Mouse (Mus musculus) spleen, adult 2 months (tissue): ENCODE measurements around the gene Lrrc59. TPM values are rescaled to one million over a fixed set of nuclear protein-coding genes. Genes with fewer than 3 reads are reported as not detected.
A peak's percentile ranks its signal among the peaks of the same experiment; 100 is the strongest.

ENCODE experiments used
- DNase-seq, 2 experiments: peaks; one replicate each; pipeline versions ENCODE4 v3.0.0 to v3.0.0-alpha.2; 2012 to 2021; ENCODE audit warnings: low spot score in 2 of 2, low read depth in 1 of 2
- H3K27ac ChIP-seq: fragments of 200-500 bp; 2 replicates; pipeline ENCODE4 v1.5.1; 2012; ENCODE audit warnings: low read length, inconsistent platforms; ENCODE audit not compliant: insufficient read depth
- H3K27me3 ChIP-seq: fragments of 200-500 bp; 2 replicates; pipeline ENCODE4 v1.6.1; 2012; ENCODE audit warnings: mild to moderate bottlenecking, moderate library complexity, low read length, inconsistent platforms; ENCODE audit not compliant: control insufficient read depth, insufficient read depth
- H3K36me3 ChIP-seq: fragments of 200-500 bp; 2 replicates; pipeline ENCODE4 v1.6.1; 2012; ENCODE audit warnings: mild to moderate bottlenecking, low read length, inconsistent platforms; ENCODE audit not compliant: control insufficient read depth, insufficient read depth
- H3K4me1 ChIP-seq: fragments of 200-500 bp; 2 replicates; pipeline ENCODE4 v1.6.1; 2011; ENCODE audit warnings: inconsistent platforms; ENCODE audit not compliant: control insufficient read depth, insufficient read depth, insufficient read length
- H3K4me3 ChIP-seq: fragments of 200-500 bp; 2 replicates; pipeline ENCODE4 v1.5.1; 2011; ENCODE audit warnings: mild to moderate bottlenecking, inconsistent platforms; ENCODE audit not compliant: insufficient read depth, insufficient read length; ENCODE audit errors: extremely low read depth
- CTCF ChIP-seq: fragments of 200-500 bp; IDR thresholded peaks from 2 replicates; pipeline ENCODE4 v1.5.1; 2011; ENCODE audit warnings: mild to moderate bottlenecking, inconsistent platforms; ENCODE audit not compliant: insufficient read depth, insufficient read length, insufficient replicate concordance; ENCODE audit errors: extremely low read depth
- POLR2A ChIP-seq: fragments of 200-500 bp; IDR thresholded peaks from 2 replicates; pipeline ENCODE4 v1.6.1; 2011; ENCODE audit warnings: low read depth, low read length, inconsistent platforms
- WGBS: fragments of 180-500 bp; shearing (Covaris S2); methylation state at CpG from one replicate; pipeline ENCODE4 v1.1.7; 2018; 5-methylcytosine and 5-hydroxymethylcytosine counted together
- polyA plus RNA-seq: library from polyadenylated mRNA; depleted of rRNA; stranded (reverse); fragments of >200 nt; gene quantifications from 2 replicates; pipeline ENCODE4 v1.2.3, GENCODE M21; 2012; rRNA removed

Gene Lrrc59
- polyA plus RNA-seq = 29.3 and 31.4 TPM in 2 replicates

DNA sequence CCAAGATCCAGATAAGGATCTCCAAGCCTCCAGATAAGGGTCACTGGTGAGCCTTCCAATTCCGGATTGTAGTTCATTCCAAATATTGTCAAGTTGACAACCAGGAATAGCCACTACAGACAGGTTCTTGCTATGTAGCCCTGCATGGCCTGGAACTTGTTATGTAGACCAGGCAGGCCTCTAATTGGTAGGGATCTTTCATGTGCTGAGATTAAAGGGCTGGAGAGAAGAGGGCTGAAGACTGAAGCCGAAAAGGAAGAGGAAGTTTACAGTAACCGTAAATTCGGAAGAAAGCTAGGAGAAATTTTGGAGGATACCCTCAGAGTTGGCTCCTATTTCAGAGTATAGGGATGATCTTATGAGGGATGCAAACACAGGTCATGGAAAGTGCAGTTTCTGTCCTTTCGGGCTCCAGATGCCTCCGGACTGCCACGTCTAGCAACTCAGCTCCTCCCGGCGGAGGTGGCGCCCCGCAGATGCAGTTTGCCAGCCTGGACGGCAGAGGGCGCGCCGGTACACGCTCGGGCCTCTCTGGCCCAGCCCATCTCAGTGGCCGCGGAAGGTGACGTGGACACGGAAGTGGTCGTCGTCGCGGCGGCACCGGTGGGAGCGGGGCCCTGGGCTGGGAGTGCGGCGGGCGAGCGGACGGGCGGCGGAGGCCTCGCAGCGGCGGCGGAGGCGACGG lies at the start of gene Lrrc59:
Lrrc59 (plus strand) TSS at position 569 of the 685 bp plus-strand sequence.
- Histone ChIP-seq H3K36me3 (peaks cover 14% of the 10 kb centered on the region), H3K27me3 (no peaks in the 10 kb centered on the region), H3K4me3 (peak within 1 kb of the TSS; percentile 74), H3K4me1 (peaks cover 6% of the 10 kb centered on the region; the same call in 1 of the 2 replicates), H3K27ac (peak within 1 kb of the TSS; percentile 49)
- WGBS = 4% methylated on average over 26 of the region's 41 CpGs
- peak; percentile 78 to 93 for DNase-seq
- peak; percentile 98 for TF ChIP-seq CTCF
- TF ChIP-seq POLR2A = peak; percentile 70

GRCm38 (mm10) chr11:94580111-94580740 lies 49.3 kb upstream of the Lrrc59 start:
- TF ChIP-seq CTCF = no peak
- no peak for TF ChIP-seq POLR2A
- Histone ChIP-seq H3K27me3 (no peaks in the 10 kb centered on the region), H3K27ac (no peak overlapping the region), H3K4me3 (no peak overlapping the region), H3K4me1 (no peaks in the 10 kb centered on the region), H3K36me3 (peaks cover 10% of the 10 kb centered on the region)
- 88% methylated on average over 5 of the region's 5 CpGs for WGBS
- no peak for DNase-seq

- Histone ChIP-seq H3K4me3 (no peak overlapping the region), H3K4me1 (peaks cover 9% of the 10 kb centered on the region; the same call in 1 of the 2 replicates), H3K27ac (no peak overlapping the region), H3K36me3 (peaks cover 5% of the 10 kb centered on the region), H3K27me3 (no peaks in the 10 kb centered on the region)
- WGBS = 95% methylated on average over 9 of the region's 9 CpGs
- TF ChIP-seq CTCF (no peak), POLR2A (no peak)
- no peak for DNase-seq
Observed at GRCm38 (mm10) chr11:94585091-94585490, 44.5 kb upstream of the Lrrc59 start.

DNA sequence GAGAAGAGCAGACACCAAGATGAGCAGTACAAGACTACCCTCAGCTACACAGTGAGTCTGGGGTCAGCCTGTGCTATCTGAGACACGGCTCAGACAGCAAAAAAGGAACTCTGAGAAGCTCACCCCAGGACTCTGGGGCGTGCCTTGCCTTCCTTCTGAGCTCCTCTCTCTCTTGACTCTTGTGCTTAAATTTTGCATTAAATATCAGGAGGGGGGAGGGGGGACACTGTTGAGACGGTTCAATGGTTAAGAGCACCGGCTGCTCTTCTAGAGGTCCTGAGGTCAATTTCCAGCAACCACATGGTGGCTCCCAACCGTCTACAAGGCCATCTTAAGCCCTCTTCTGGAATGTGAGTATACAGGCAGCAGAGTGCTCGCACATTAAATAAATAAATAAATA lies 42.1 kb upstream of the Lrrc59 start:
- Histone ChIP-seq H3K36me3 (peaks cover 4% of the 10 kb centered on the region; the same call in 1 of the 2 replicates), H3K27me3 (no peaks in the 10 kb centered on the region), H3K4me1 (peaks cover 16% of the 10 kb centered on the region; the same call in 1 of the 2 replicates), H3K27ac (no peak overlapping the region), H3K4me3 (no peak overlapping the region)
- DNase-seq = no peak
- 62% methylated on average over 6 of the region's 6 CpGs for WGBS
- TF ChIP-seq CTCF (no peak), POLR2A (no peak)

DNA sequence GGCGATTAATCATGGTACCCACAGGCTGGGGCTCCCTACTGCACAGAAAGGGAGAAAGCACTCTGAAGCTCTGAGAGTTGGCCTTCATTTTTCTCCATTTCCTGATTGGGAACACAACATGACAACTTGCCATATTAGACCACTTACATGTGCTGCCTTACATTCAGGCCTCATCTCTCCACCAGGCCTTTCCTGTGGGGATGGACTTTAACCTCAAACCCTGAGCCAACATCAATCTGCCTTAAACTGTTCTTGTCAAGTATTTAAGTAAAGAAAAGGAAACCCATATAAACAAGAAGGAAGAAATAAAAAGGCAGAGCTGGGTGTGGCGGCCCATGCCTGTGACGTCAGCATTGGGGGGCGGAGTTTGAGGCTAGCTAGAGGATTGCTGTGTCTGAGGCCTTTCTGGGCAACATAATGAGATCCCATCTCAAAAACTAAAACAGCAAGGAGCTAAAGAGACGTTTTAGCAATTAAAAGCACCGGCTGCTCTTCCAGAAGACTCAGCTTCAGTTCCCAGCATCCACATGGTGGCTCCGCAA lies 33.2 kb upstream of the Lrrc59 start:
- no peaks in the 10 kb centered on the region for H3K27me3 ChIP-seq
- no peak overlapping the region for H3K27ac ChIP-seq
- peak in 1 of 2 experiments; percentile 55 for DNase-seq
- TF ChIP-seq POLR2A = no peak
- TF ChIP-seq CTCF = no peak
- H3K4me1 ChIP-seq = peaks cover 12% of the 10 kb centered on the region; the same call in 1 of the 2 replicates
- no peaks in the 10 kb centered on the region for H3K36me3 ChIP-seq
- 57% methylated on average over 7 of the region's 7 CpGs for WGBS
- H3K4me3 ChIP-seq = no peak overlapping the region

DNA sequence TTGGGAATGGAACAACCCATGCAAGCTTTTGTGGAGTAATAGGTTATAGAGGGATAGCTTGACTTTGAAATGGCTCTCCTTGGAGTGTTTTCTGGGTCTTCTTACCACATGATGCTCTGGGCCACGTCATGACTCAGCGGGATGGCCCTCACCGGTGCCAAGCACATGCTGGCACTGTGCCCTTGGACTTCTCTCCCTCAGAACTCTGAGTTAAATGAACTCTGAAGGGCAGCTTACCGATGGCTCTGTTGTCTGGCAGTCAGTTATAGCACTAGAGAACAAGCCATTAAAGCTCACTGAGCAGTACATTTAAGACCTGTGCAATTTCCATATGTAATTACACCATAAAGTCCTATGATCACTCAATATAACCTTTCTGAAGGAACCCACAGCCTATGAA lies 32.2 kb upstream of the Lrrc59 start:
- no peaks in the 10 kb centered on the region for H3K27me3 ChIP-seq
- TF ChIP-seq CTCF = no peak
- DNase-seq = no peak
- H3K36me3 ChIP-seq = no peaks in the 10 kb centered on the region
- H3K4me3 ChIP-seq = no peak overlapping the region
- peaks cover 14% of the 10 kb centered on the region; the same call in 1 of the 2 replicates for H3K4me1 ChIP-seq
- no peak overlapping the region for H3K27ac ChIP-seq
- WGBS = 63% methylated on average over 4 of the region's 4 CpGs
